Mouse (Mus musculus): Measurements from ENCODE around the gene Tec.
A peak's percentile ranks its signal among the peaks of the same experiment; 100 is the strongest.

Gene Tec

GRCm38 (mm10) chr5:72818513-72819180 lies 49.6 kb downstream of the Tec start:
- DNase-seq: peak; percentile 81

- peak; percentile 90 for DNase-seq
These were observed 50.7 kb downstream of the Tec start for GRCm38 (mm10) chr5:72817523-72818091.

- peak; percentile 70 for DNase-seq
These were observed 51.3 kb downstream of the Tec start for GRCm38 (mm10) chr5:72816960-72817359.

GRCm38 (mm10) chr5:72816491-72816890 lies 51.8 kb downstream of the Tec start:
- peak; percentile 54 for DNase-seq

- peak; percentile 51 for DNase-seq
These were observed 52.2 kb downstream of the Tec start for GRCm38 (mm10) chr5:72816046-72816445.

- DNase-seq: peak; percentile 80
These were observed 52.9 kb downstream of the Tec start for GRCm38 (mm10) chr5:72815361-72815760.

GRCm38 (mm10) chr5:72814072-72814471 lies 54.2 kb downstream of the Tec start:
- DNase-seq: no peak

- peak; percentile 81 for DNase-seq
These were observed 55.4 kb downstream of the Tec start for GRCm38 (mm10) chr5:72812908-72813307.

- DNase-seq: peak; percentile 71
These were observed 56.0 kb downstream of the Tec start for GRCm38 (mm10) chr5:72812328-72812727.

GRCm38 (mm10) chr5:72811397-72811796 lies 56.9 kb downstream of the Tec start:
- DNase-seq: peak; percentile 49

GRCm38 (mm10) chr5:72810990-72811389 lies 57.3 kb downstream of the Tec start:
- DNase-seq: peak; percentile 59

GRCm38 (mm10) chr5:72809480-72809879 lies 58.8 kb downstream of the Tec start:
- peak; percentile 48 for DNase-seq

GRCm38 (mm10) chr5:72808456-72809111 lies 59.7 kb downstream of the Tec start:
- no peak for DNase-seq

GRCm38 (mm10) chr5:72802851-72803250 lies 65.4 kb downstream of the Tec start:
- DNase-seq: peak; percentile 92

- peak; percentile 86 for DNase-seq
These were observed 69.7 kb downstream of the Tec start for GRCm38 (mm10) chr5:72798563-72798962.

GRCm38 (mm10) chr5:72796186-72796613 lies 72.1 kb downstream of the Tec start:
- peak; percentile 98 for DNase-seq

- peak; percentile 85 for DNase-seq
These were observed 74.9 kb downstream of the Tec start for GRCm38 (mm10) chr5:72793309-72793850.

GRCm38 (mm10) chr5:72791789-72792188 lies 76.5 kb downstream of the Tec start:
- DNase-seq: no peak

- no peak for DNase-seq
These were observed 76.9 kb downstream of the Tec start for GRCm38 (mm10) chr5:72791386-72791785.

GRCm38 (mm10) chr5:72785451-72785850 lies 82.8 kb downstream of the Tec start:
- peak; percentile 51 for DNase-seq

- peak; percentile 18 for DNase-seq
These were observed 83.6 kb downstream of the Tec start for GRCm38 (mm10) chr5:72784719-72785118.

- DNase-seq: peak; percentile 61
These were observed 84.3 kb downstream of the Tec start for GRCm38 (mm10) chr5:72783957-72784356.

- peak; percentile 57 for DNase-seq
These were observed 85.2 kb downstream of the Tec start for GRCm38 (mm10) chr5:72783123-72783522.

GRCm38 (mm10) chr5:72781776-72782175 lies 86.5 kb downstream of the Tec start:
- no peak for DNase-seq

Measured in heart, adult 11 months (tissue).